Mouse (Mus musculus): ENCODE measurements around the gene Olfr1261.

- TF ChIP-seq CTCF (IDR thresholded peaks at IDR 0.05; ENCODE audit: low read depth), result no peak
- TF ChIP-seq EP300 (IDR thresholded peaks at IDR 0.05; ENCODE audit: low read depth), result no peak
These were observed 34.5 kb downstream of the Olfr1261 start, which contains the start of gene Olfr1264 for GRCm38 (mm10) chr2:90025477-90025876.

All from liver, embryonic 14.5 days (tissue).